Mouse (Mus musculus): Measurements from ENCODE around the gene Igf1r. TPM values are rescaled to one million over a fixed set of nuclear protein-coding genes. Genes with fewer than 3 reads are reported as not detected.
A peak's percentile ranks its signal among the peaks of the same experiment; 100 is the strongest.

Gene Igf1r
- polyA plus RNA-seq, 1 experiment from 2014 or later = 28.5 TPM

- Histone ChIP-seq H3K9ac (replicated peaks) (no peak overlapping the region), H3K9me3 (no peaks in the 10 kb centered on the region), H3K4me3 (no peak overlapping the region), H3K4me1 (peaks cover 24% of the 10 kb centered on the region), H3K4me2 (replicated peaks) (no peak overlapping the region), H3K36me3 (peaks cover 6% of the 10 kb centered on the region; the same call in 1 of the 2 replicates), H3K27ac (replicated peaks) (no peak overlapping the region), H3K27me3 (no peaks in the 10 kb centered on the region)
- ATAC-seq (replicated peaks) = peak; percentile 29; the same call in 1 of the 2 replicates
- 70% methylated on average over 9 of the region's 9 CpGs for WGBS
These were observed 278.2 kb downstream of the Igf1r start for GRCm38 (mm10) chr7:68230831-68231230.

DNA sequence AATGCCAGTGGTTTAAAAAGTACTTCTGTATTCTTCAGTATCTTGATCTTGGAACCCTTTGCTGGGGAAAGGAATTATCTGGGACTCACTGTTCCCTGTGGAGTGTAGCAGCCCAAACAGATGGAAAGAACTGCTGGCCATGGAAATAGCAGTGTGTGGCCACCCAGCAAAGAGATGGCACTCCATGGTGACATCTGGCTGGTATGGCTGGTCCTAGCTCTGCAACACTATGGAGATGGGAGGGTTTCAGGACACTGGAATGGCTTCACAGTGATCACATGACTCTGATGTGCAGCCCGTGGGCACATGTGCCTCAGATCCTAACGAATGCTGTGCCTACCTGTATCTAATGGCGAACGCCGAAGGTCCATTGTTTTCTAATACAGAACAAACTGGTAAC, 279.9 kb downstream of the Igf1r start:
- no peaks in the 10 kb centered on the region for H3K9me3 ChIP-seq
- WGBS = 72% methylated on average over 5 of the region's 5 CpGs
- no peak for ATAC-seq (replicated peaks)

DNA sequence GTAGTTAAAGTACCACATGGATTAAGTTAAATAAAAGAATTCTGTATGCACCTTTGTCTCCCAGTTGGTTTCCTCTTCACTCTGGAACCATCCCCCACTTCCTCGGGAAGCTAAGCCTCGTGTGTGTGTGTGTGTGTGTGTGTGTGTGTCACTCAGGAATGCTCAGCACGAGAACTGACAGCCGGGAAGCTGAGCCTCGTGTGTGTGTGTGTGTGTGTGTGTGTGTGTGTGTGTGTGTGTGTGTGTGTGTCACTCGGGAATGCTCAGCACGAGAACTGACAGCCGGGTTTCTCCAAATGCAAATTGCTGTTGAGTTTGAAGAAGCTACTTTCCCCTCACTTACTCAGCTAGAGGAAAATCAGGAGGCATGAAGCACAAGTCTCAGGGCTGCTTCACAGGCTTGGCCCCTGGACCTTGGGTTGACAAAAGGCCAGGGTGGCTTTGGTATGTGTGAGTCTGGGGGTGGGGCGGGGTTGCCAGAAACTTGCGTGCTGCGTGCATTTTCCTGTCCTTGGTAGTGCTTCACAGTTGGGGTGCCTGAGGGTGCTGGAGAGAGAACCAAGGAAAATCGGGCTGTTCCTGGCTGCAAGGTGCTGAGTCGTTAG, 281.1 kb downstream of the Igf1r start:
- H3K9ac ChIP-seq (replicated peaks) = no peak overlapping the region
- 28% methylated on average over 11 of the region's 13 CpGs for WGBS
- no peak overlapping the region for H3K27ac ChIP-seq (replicated peaks)
- no peak overlapping the region for H3K4me2 ChIP-seq (replicated peaks)
- H3K27me3 ChIP-seq = no peaks in the 10 kb centered on the region
- no peaks in the 10 kb centered on the region for H3K36me3 ChIP-seq
- peak; percentile 73 for ATAC-seq (replicated peaks)
- no peaks in the 10 kb centered on the region for H3K9me3 ChIP-seq
- H3K4me3 ChIP-seq = no peak overlapping the region
- H3K4me1 ChIP-seq = peaks cover 18% of the 10 kb centered on the region

More for the DNA sequence above, 279.9 kb downstream of the Igf1r start:
- Histone ChIP-seq H3K9ac (replicated peaks) (no peak overlapping the region), H3K4me1 (peaks cover 24% of the 10 kb centered on the region), H3K4me3 (no peak overlapping the region), H3K27me3 (no peaks in the 10 kb centered on the region), H3K27ac (replicated peaks) (0 out of 2 replicates have a peak overlapping the region, but pooled peaks have one; percentile 23), H3K4me2 (replicated peaks) (no peak overlapping the region), H3K36me3 (no peaks in the 10 kb centered on the region)

DNA sequence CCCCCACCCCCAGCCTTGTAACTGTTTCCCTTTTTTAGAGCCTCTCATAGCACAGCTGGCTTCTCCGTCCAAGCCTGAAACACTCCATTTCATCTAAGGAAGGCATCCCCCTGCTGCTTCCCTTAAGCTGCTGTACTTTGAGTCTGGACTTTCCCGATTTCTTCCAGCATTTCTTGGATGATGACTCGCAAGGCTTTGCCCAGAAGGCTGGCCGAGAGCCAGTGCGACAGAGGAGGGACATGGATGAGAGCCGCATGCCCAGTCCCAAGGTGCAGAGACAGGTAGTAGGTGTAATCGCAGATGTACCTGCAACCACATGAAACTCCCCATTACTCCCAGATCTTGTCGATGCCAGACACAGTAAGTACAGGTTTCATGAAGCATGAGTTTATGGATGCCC, 284.2 kb downstream of the Igf1r start:
- no peak for ATAC-seq (replicated peaks)
- H3K4me1 ChIP-seq = peaks cover 13% of the 10 kb centered on the region

DNA sequence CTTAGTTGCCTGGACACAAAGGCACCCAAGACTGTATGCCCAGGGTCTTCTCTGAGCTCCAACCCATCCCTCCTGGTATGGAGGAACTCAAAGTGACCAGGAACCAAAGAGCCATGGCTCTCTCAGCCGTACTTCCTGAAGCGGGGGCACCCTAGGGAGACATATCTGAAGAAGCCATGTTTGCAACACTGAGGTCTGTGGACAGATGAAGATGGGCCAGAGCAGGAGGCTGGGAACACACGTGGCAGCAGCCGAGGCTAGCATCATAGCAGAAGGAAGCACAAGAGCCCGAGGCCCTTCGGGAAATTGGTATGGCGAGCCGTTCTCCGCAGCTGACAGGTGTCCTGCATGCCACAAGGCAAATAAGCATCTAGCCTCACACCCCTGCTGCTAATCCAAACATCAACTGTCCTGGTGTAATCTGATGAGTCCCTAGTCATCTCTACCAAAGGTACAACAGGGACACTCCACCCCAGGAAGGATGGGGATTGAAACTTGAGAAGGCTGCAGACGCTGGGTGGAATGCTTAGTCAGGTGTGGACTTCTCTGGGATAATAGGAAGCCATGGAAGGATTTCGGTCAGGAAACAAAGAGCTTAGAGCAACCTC, 286.7 kb downstream of the Igf1r start:
- Histone ChIP-seq H3K9me3 (no peaks in the 10 kb centered on the region), H3K27me3 (no peaks in the 10 kb centered on the region), H3K4me1 (no peaks in the 10 kb centered on the region), H3K4me2 (replicated peaks) (no peak overlapping the region), H3K36me3 (no peaks in the 10 kb centered on the region), H3K4me3 (no peak overlapping the region), H3K27ac (replicated peaks) (no peak overlapping the region), H3K9ac (replicated peaks) (no peak overlapping the region)
- 69% methylated on average over 11 of the region's 11 CpGs for WGBS
- no peak for ATAC-seq (replicated peaks)

More for the DNA sequence above, 284.2 kb downstream of the Igf1r start:
- no peaks in the 10 kb centered on the region for H3K36me3 ChIP-seq
- WGBS = 85% methylated on average over 8 of the region's 8 CpGs
- no peak overlapping the region for H3K27ac ChIP-seq (replicated peaks)
- H3K4me3 ChIP-seq = no peak overlapping the region
- no peak overlapping the region for H3K9ac ChIP-seq (replicated peaks)
- no peaks in the 10 kb centered on the region for H3K27me3 ChIP-seq
- no peaks in the 10 kb centered on the region for H3K9me3 ChIP-seq
- no peak overlapping the region for H3K4me2 ChIP-seq (replicated peaks)

DNA sequence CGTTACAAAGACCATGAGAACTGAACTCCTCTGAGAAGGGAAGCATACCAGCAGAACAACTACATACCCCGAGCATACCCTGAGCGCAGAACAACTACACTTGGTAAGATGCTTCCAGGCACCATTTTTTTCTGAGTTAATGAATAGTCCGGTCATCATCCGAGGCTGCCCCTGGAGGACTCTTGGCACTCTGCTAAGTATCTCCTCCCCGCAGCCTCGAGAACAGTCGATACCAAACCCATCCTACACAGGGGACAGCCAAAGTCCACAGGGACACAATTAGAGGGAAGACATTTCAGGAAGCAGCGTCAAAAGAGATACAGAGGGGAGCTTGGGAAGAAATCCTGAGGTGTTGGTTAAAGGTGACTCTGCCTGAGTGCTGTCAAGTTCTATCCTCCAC, 288.6 kb downstream of the Igf1r start:
- Histone ChIP-seq H3K4me2 (replicated peaks) (no peak overlapping the region), H3K4me3 (no peak overlapping the region), H3K27ac (replicated peaks) (no peak overlapping the region), H3K36me3 (no peaks in the 10 kb centered on the region), H3K4me1 (no peaks in the 10 kb centered on the region), H3K9me3 (no peaks in the 10 kb centered on the region), H3K27me3 (no peaks in the 10 kb centered on the region), H3K9ac (replicated peaks) (no peak overlapping the region)
- ATAC-seq (replicated peaks) = no peak
- 84% methylated on average over 9 of the region's 9 CpGs for WGBS

GRCm38 (mm10) chr7:68245681-68246080, 293.1 kb downstream of the Igf1r start:
- Histone ChIP-seq H3K9ac (replicated peaks) (no peak overlapping the region), H3K4me2 (replicated peaks) (no peak overlapping the region), H3K4me1 (no peaks in the 10 kb centered on the region), H3K9me3 (no peaks in the 10 kb centered on the region), H3K27ac (replicated peaks) (no peak overlapping the region), H3K27me3 (no peaks in the 10 kb centered on the region), H3K36me3 (no peaks in the 10 kb centered on the region), H3K4me3 (no peak overlapping the region)
- 43% methylated on average over 4 of the region's 4 CpGs for WGBS
- no peak for ATAC-seq (replicated peaks)

- ATAC-seq (replicated peaks) = no peak
- Histone ChIP-seq H3K36me3 (no peaks in the 10 kb centered on the region), H3K27me3 (no peaks in the 10 kb centered on the region), H3K4me2 (replicated peaks) (no peak overlapping the region), H3K4me3 (no peak overlapping the region), H3K9ac (replicated peaks) (no peak overlapping the region), H3K4me1 (no peaks in the 10 kb centered on the region), H3K9me3 (no peaks in the 10 kb centered on the region), H3K27ac (replicated peaks) (no peak overlapping the region)
- 84% methylated on average over 8 of the region's 8 CpGs for WGBS
These were observed 293.6 kb downstream of the Igf1r start for GRCm38 (mm10) chr7:68246249-68246648.

DNA sequence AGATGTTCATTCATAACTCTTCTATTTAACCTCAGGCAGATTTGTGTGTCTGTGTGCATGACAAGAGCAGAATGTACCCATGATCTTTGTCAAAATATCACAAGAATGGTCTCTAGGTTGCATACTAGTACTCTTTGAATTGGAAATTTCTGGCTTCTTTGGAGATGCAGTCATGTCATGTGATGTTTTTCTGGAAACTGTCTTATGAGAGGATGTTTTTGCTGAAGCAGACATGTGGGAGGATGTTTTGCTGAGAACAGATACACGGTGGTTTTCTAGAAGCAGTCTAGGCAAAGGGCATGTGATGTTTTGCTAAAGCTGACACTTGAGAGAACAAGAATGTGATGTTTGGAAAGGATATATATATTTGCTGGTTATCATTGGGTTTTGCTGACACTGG, 297.8 kb downstream of the Igf1r start:
- 88% methylated on average over 1 of the region's 1 CpGs for WGBS
- H3K27me3 ChIP-seq = no peaks in the 10 kb centered on the region

GRCm38 (mm10) chr7:68250902-68251301, 298.3 kb downstream of the Igf1r start:
- Histone ChIP-seq H3K27ac (replicated peaks) (no peak overlapping the region), H3K4me3 (no peak overlapping the region), H3K4me1 (no peaks in the 10 kb centered on the region), H3K36me3 (no peaks in the 10 kb centered on the region), H3K9me3 (no peaks in the 10 kb centered on the region), H3K27me3 (no peaks in the 10 kb centered on the region), H3K4me2 (replicated peaks) (no peak overlapping the region), H3K9ac (replicated peaks) (no peak overlapping the region)
- ATAC-seq (replicated peaks) = no peak
- WGBS = 88% methylated on average over 3 of the region's 3 CpGs

More for the DNA sequence above, 297.8 kb downstream of the Igf1r start:
- Histone ChIP-seq H3K4me1 (no peaks in the 10 kb centered on the region), H3K36me3 (no peaks in the 10 kb centered on the region), H3K4me2 (replicated peaks) (no peak overlapping the region), H3K4me3 (no peak overlapping the region), H3K9ac (replicated peaks) (no peak overlapping the region), H3K9me3 (no peaks in the 10 kb centered on the region), H3K27ac (replicated peaks) (no peak overlapping the region)
- ATAC-seq (replicated peaks) = no peak

GRCm38 (mm10) chr7:68257767-68258166, 305.1 kb downstream of the Igf1r start:
- no peaks in the 10 kb centered on the region for H3K9me3 ChIP-seq
- ATAC-seq (replicated peaks) = no peak
- H3K9ac ChIP-seq (replicated peaks) = no peak overlapping the region
- no peak overlapping the region for H3K4me3 ChIP-seq
- no peak overlapping the region for H3K4me2 ChIP-seq (replicated peaks)
- H3K4me1 ChIP-seq = no peaks in the 10 kb centered on the region
- no peaks in the 10 kb centered on the region for H3K36me3 ChIP-seq
- no peaks in the 10 kb centered on the region for H3K27me3 ChIP-seq
- WGBS = 45% methylated on average over 2 of the region's 2 CpGs
- no peak overlapping the region for H3K27ac ChIP-seq (replicated peaks)

- ATAC-seq (replicated peaks) = no peak
- WGBS = 85% methylated on average over 17 of the region's 17 CpGs
- no peaks in the 10 kb centered on the region for H3K9me3 ChIP-seq
These were observed 305.9 kb downstream of the Igf1r start for GRCm38 (mm10) chr7:68258326-68259150.

More at GRCm38 (mm10) chr7:68258326-68259150, 305.9 kb downstream of the Igf1r start:
- Histone ChIP-seq H3K27me3 (no peaks in the 10 kb centered on the region), H3K4me2 (replicated peaks) (no peak overlapping the region), H3K27ac (replicated peaks) (no peak overlapping the region), H3K4me3 (no peak overlapping the region), H3K4me1 (no peaks in the 10 kb centered on the region), H3K9ac (replicated peaks) (no peak overlapping the region), H3K36me3 (no peaks in the 10 kb centered on the region)

Data from forebrain, embryonic 15.5 days (tissue).